19 mouse cellular contexts compared by ENCODE assay signal in genomic region chr11:97445999-97446511, GRCm38 (mm10). TPM values are rescaled to one million over a fixed set of nuclear protein-coding genes. Genes with fewer than 3 reads are reported as not detected.
DNase-seq lines count a peak whose midpoint lies in the region; ATAC-seq and TF ChIP-seq lines count a peak whose summit lies in the region.
"Had no signal": no experiment of that assay in that cellular context is flagged by ENCODE, and none has a peak within 500 bp of the region (broad histone marks: within the 10 kb centered on the region; RNA-seq: fewer than 3 reads in every experiment).

No protein-coding gene starts in this region.

- no peaks in the 10 kb centered on the region for H3K27me3 ChIP-seq in heart, embryonic 10.5 days (ENCODE audit: insufficient read depth, poor library complexity, severe bottlenecking)
- H3K27me3 ChIP-seq in stomach, embryonic 14.5 days (ENCODE audit: control insufficient read depth, insufficient read depth, low read length): no peaks in the 10 kb centered on the region
- H3K27me3 ChIP-seq in stomach, postnatal 0 days (ENCODE audit: control insufficient read depth, insufficient read depth, low read length): no peaks in the 10 kb centered on the region
- H3K27me3 ChIP-seq in liver, embryonic 16.5 days (ENCODE audit: control insufficient read depth, insufficient read depth, low read depth, low read length): no peaks in the 10 kb centered on the region
- H3K27me3 ChIP-seq: embryonic facial prominence, embryonic 15.5 days; Patski had no signal

- peak; percentile 97 for DNase-seq in heart, embryonic 10.5 days (ENCODE audit: low spot score)
- no peak for DNase-seq in heart, adult 18-20 months
- no peak for DNase-seq in stomach, postnatal 0 days (ENCODE audit: low spot score)
- DNase-seq in cerebellum, adult 9-10 months: no peak
- DNase-seq in cerebellum, postnatal 10 days: no peak
- no peak for DNase-seq in B cell, adult 2 months
- DNase-seq: adrenal gland, postnatal 10 days; cerebellum, adult 2 months; thymus, postnatal 14 days had no signal

- peaks cover 86% of the 10 kb centered on the region for H3K36me3 ChIP-seq in heart, embryonic 10.5 days
- peaks cover 43% of the 10 kb centered on the region for H3K36me3 ChIP-seq in stomach, embryonic 14.5 days (ENCODE audit: control insufficient read depth, insufficient read depth, low read length)
- H3K36me3 ChIP-seq in stomach, postnatal 0 days (ENCODE audit: control insufficient read depth, insufficient read depth, low read length): peaks cover 16% of the 10 kb centered on the region
- H3K36me3 ChIP-seq in liver, embryonic 16.5 days (ENCODE audit: control insufficient read depth, insufficient read depth): peaks cover 46% of the 10 kb centered on the region

- no peak for TF ChIP-seq EP300 in stomach, postnatal 0 days (optimal IDR thresholded peaks at IDR 0.05)

- H3K4me3 ChIP-seq in heart, embryonic 10.5 days: 0 out of 2 replicates have a peak overlapping the region, but pooled peaks have one; percentile 16
- H3K4me3 ChIP-seq in stomach, embryonic 14.5 days (ENCODE audit: low read depth, low read length): no peak overlapping the region
- no peak overlapping the region for H3K4me3 ChIP-seq in stomach, postnatal 0 days (ENCODE audit: low read depth, low read length)
- H3K4me3 ChIP-seq in liver, embryonic 16.5 days (ENCODE audit: low read depth, low read length): peak overlapping the region; percentile 46
- H3K4me3 ChIP-seq: embryonic facial prominence, embryonic 15.5 days; hindbrain, embryonic 13.5 days; limb, embryonic 13.5 days; neural tube, embryonic 12.5 days had no signal

- ATAC-seq in stomach, embryonic 14.5 days (ENCODE audit: insufficient number of reproducible peaks, insufficient read depth, low FRiP score, low read depth): peak; percentile 20; the same call in 1 of the 2 replicates
- ATAC-seq in stomach, postnatal 0 days (ENCODE audit: low FRiP score, low TSS enrichment): no peak
- peak; percentile 83 for ATAC-seq in liver, embryonic 16.5 days (ENCODE audit: low read depth)
- ATAC-seq: Patski had no signal

- 30% methylated on average over 4 of the region's 4 CpGs for WGBS in heart, embryonic 10.5 days
- 40% methylated on average over 4 of the region's 4 CpGs for WGBS in stomach, embryonic 14.5 days
- 35% methylated on average over 4 of the region's 4 CpGs for WGBS in stomach, postnatal 0 days
- WGBS in liver, embryonic 16.5 days (ENCODE audit: insufficient replicate concordance): 20% methylated on average over 4 of the region's 4 CpGs

- H3K9me3 ChIP-seq in heart, embryonic 10.5 days: no peaks in the 10 kb centered on the region
- H3K9me3 ChIP-seq in stomach, embryonic 14.5 days (ENCODE audit: control insufficient read depth, low read depth, low read length): no peaks in the 10 kb centered on the region
- no peaks in the 10 kb centered on the region for H3K9me3 ChIP-seq in stomach, postnatal 0 days (ENCODE audit: control insufficient read depth, low read length)
- H3K9me3 ChIP-seq in liver, embryonic 16.5 days (replicated peaks; ENCODE audit: control insufficient read depth, low read length): no peaks in the 10 kb centered on the region
- H3K9me3 ChIP-seq: embryonic facial prominence, embryonic 15.5 days; hindbrain, embryonic 13.5 days; limb, embryonic 13.5 days; neural tube, embryonic 12.5 days had no signal

- H3K4me1 ChIP-seq in heart, embryonic 10.5 days: peaks cover 85% of the 10 kb centered on the region
- H3K4me1 ChIP-seq in stomach, embryonic 14.5 days (ENCODE audit: control insufficient read depth, insufficient read depth, low read length): peaks cover 39% of the 10 kb centered on the region
- peaks cover 13% of the 10 kb centered on the region; the same call in 1 of the 2 replicates for H3K4me1 ChIP-seq in stomach, postnatal 0 days (replicated peaks; ENCODE audit: control insufficient read depth, insufficient read depth)
- peaks cover 92% of the 10 kb centered on the region for H3K4me1 ChIP-seq in liver, embryonic 16.5 days (ENCODE audit: control insufficient read depth, low read depth, low read length)

- TF ChIP-seq CTCF in stomach, postnatal 0 days (IDR thresholded peaks at IDR 0.05; ENCODE audit: low read depth): no peak

- H3K9ac ChIP-seq in stomach, embryonic 14.5 days (replicated peaks; ENCODE audit: low read depth, low read length): no peak overlapping the region
- H3K9ac ChIP-seq in stomach, postnatal 0 days (ENCODE audit: low read length): no peak overlapping the region
- peak overlapping the region; percentile 95 for H3K9ac ChIP-seq in liver, embryonic 16.5 days (ENCODE audit: low read depth, low read length)
- H3K9ac ChIP-seq: embryonic facial prominence, embryonic 15.5 days; limb, embryonic 13.5 days; neural tube, embryonic 12.5 days had no signal

- peak overlapping the region; percentile 99 for H3K27ac ChIP-seq in heart, embryonic 10.5 days
- no peak overlapping the region for H3K27ac ChIP-seq in stomach, embryonic 14.5 days (ENCODE audit: low read length)
- no peak overlapping the region for H3K27ac ChIP-seq in stomach, postnatal 0 days (replicated peaks)
- H3K27ac ChIP-seq in liver, embryonic 16.5 days (ENCODE audit: low read length): peak overlapping the region; percentile 96
- H3K27ac ChIP-seq: embryonic facial prominence, embryonic 15.5 days; hindbrain, embryonic 13.5 days; limb, embryonic 13.5 days; neural tube, embryonic 12.5 days had no signal

- no peak overlapping the region for H3K4me2 ChIP-seq in stomach, embryonic 14.5 days (replicated peaks; ENCODE audit: low read depth, low read length)
- no peak overlapping the region for H3K4me2 ChIP-seq in stomach, postnatal 0 days (replicated peaks; ENCODE audit: low read depth)
- H3K4me2 ChIP-seq in liver, embryonic 16.5 days (ENCODE audit: low read depth, low read length): peak overlapping the region; percentile 75
- H3K4me2 ChIP-seq: embryonic facial prominence, embryonic 15.5 days; hindbrain, embryonic 13.5 days; limb, embryonic 13.5 days; midbrain, embryonic 11.5 days; neural tube, embryonic 12.5 days had no signal

RNA-seq across cellular contexts. Expression of gene Arhgap23, which starts 30.7 kb away (rescaled TPM):
- polyA plus RNA-seq in heart, embryonic 10.5 days (2016; fragmentation: Nextera tagmentation; extraction: Ambion mirVana): 6.8 and 7.8 TPM in 2 replicates
- 10 to 100 TPM; 12.5 to 13.5 TPM for total RNA-seq in heart, adult 18-20 months (2021)
- 6.4 and 6.5 TPM in 2 replicates for polyA plus RNA-seq in stomach, embryonic 14.5 days (2014; fragmentation: Nextera tagmentation; extraction: Ambion mirVana)
- 4.3 and 4.6 TPM in 2 replicates for polyA plus RNA-seq in stomach, postnatal 0 days (2015; fragmentation: Nextera tagmentation; extraction: Ambion mirVana)
- polyA plus RNA-seq in liver, embryonic 16.5 days (2015; fragmentation: Nextera tagmentation; extraction: Ambion mirVana): 4.8 and 5.4 TPM in 2 replicates

RNA-seq across cellular contexts. Expression of gene 4933428G20Rik, which starts 54.1 kb away (rescaled TPM):
- polyA plus RNA-seq in heart, embryonic 10.5 days (2016; fragmentation: Nextera tagmentation; extraction: Ambion mirVana): 1.3 TPM in 2 replicates
- not detected for total RNA-seq in heart, adult 18-20 months (2021)
- 0.35 TPM in 1 of 2 replicates, not detected in the other for polyA plus RNA-seq in stomach, embryonic 14.5 days (2014; fragmentation: Nextera tagmentation; extraction: Ambion mirVana)
- 0.16 and 0.25 TPM in 2 replicates for polyA plus RNA-seq in stomach, postnatal 0 days (2015; fragmentation: Nextera tagmentation; extraction: Ambion mirVana)
- 0.46 and 0.59 TPM in 2 replicates for polyA plus RNA-seq in liver, embryonic 16.5 days (2015; fragmentation: Nextera tagmentation; extraction: Ambion mirVana)
- total RNA-seq: gastrocnemius, adult 18-20 months had no signal
- polyA plus RNA-seq: cerebellum, adult 2 months; large intestine, adult 2 months; midbrain, embryonic 11.5 days had no signal

Comparison
In these comparisons a context has a peak if more than half of its experiments do, and no peak if none do; other contexts are left out.
1. H3K27ac ChIP-seq: peak in heart, embryonic 10.5 days (single experiment) and liver, embryonic 16.5 days (single experiment); none in stomach, embryonic 14.5 days (single experiment) and stomach, postnatal 0 days (single experiment).
2. H3K4me3 ChIP-seq: peak in heart, embryonic 10.5 days (single experiment) and liver, embryonic 16.5 days (single experiment); none in stomach, embryonic 14.5 days (single experiment) and stomach, postnatal 0 days (single experiment).